Mouse (Mus musculus): Measurements from ENCODE around the gene Nup107. TPM values are rescaled to one million over a fixed set of nuclear protein-coding genes. Genes with fewer than 3 reads are reported as not detected.

The Nup107 gene
- polyA plus RNA-seq, 1 experiment, result 134 TPM

- no peak overlapping the region for H3K9ac ChIP-seq (ENCODE audit: low read depth, poor library complexity, severe bottlenecking)
- no peaks in the 10 kb centered on the region for H3K4me1 ChIP-seq (ENCODE audit: control insufficient read depth, insufficient read depth, low read length)
- H3K36me3 ChIP-seq (ENCODE audit: control insufficient read depth, insufficient read depth, low read length, poor library complexity, severe bottlenecking), result no peaks in the 10 kb centered on the region; the same call in 1 of the 2 replicates
- TF ChIP-seq EP300 (IDR thresholded peaks at IDR 0.05; ENCODE audit: insufficient read depth, low read depth, low read length) (no peak), POLR2A (IDR thresholded peaks at IDR 0.05; ENCODE audit: insufficient read depth, low read length) (no peak), CTCF (IDR thresholded peaks at IDR 0.05; ENCODE audit: low read depth, low read length) (no peak)
- H3K27me3 ChIP-seq (ENCODE audit: control insufficient read depth, insufficient read depth, low read length, poor library complexity, severe bottlenecking), result no peaks in the 10 kb centered on the region
- H3K4me3 ChIP-seq (ENCODE audit: low read depth, low read length), result no peak overlapping the region
- no peak overlapping the region for H3K27ac ChIP-seq (ENCODE audit: insufficient read depth, low read length)
- no peaks in the 10 kb centered on the region for H3K9me3 ChIP-seq (replicated peaks; ENCODE audit: control insufficient read depth, insufficient read depth, low read length, poor library complexity, severe bottlenecking)
Measured at GRCm38 (mm10) chr10:117836354-117836753, 43.8 kb upstream of the Nup107 start.

GRCm38 (mm10) chr10:117835453-117835852 lies 42.9 kb upstream of the Nup107 start:
- Histone ChIP-seq H3K27ac (ENCODE audit: insufficient read depth, low read length) (no peak overlapping the region), H3K9ac (ENCODE audit: low read depth, poor library complexity, severe bottlenecking) (no peak overlapping the region), H3K4me3 (ENCODE audit: low read depth, low read length) (no peak overlapping the region), H3K27me3 (ENCODE audit: control insufficient read depth, insufficient read depth, low read length, poor library complexity, severe bottlenecking) (no peaks in the 10 kb centered on the region), H3K9me3 (replicated peaks; ENCODE audit: control insufficient read depth, insufficient read depth, low read length, poor library complexity, severe bottlenecking) (no peaks in the 10 kb centered on the region), H3K36me3 (ENCODE audit: control insufficient read depth, insufficient read depth, low read length, poor library complexity, severe bottlenecking) (no peaks in the 10 kb centered on the region), H3K4me1 (ENCODE audit: control insufficient read depth, insufficient read depth, low read length) (no peaks in the 10 kb centered on the region)
- no peak for TF ChIP-seq POLR2A (IDR thresholded peaks at IDR 0.05; ENCODE audit: insufficient read depth, low read length)

- H3K27ac ChIP-seq (ENCODE audit: insufficient read depth, low read length), result no peak overlapping the region
- no peaks in the 10 kb centered on the region for H3K9me3 ChIP-seq (replicated peaks; ENCODE audit: control insufficient read depth, insufficient read depth, low read length, poor library complexity, severe bottlenecking)
- no peaks in the 10 kb centered on the region for H3K36me3 ChIP-seq (ENCODE audit: control insufficient read depth, insufficient read depth, low read length, poor library complexity, severe bottlenecking)
- H3K9ac ChIP-seq (ENCODE audit: low read depth, poor library complexity, severe bottlenecking), result no peak overlapping the region
- TF ChIP-seq EP300 (IDR thresholded peaks at IDR 0.05; ENCODE audit: insufficient read depth, low read depth, low read length) (no peak), CTCF (IDR thresholded peaks at IDR 0.05; ENCODE audit: low read depth, low read length) (no peak), POLR2A (IDR thresholded peaks at IDR 0.05; ENCODE audit: insufficient read depth, low read length) (no peak)
- H3K4me3 ChIP-seq (ENCODE audit: low read depth, low read length), result no peak overlapping the region
- no peaks in the 10 kb centered on the region for H3K27me3 ChIP-seq (ENCODE audit: control insufficient read depth, insufficient read depth, low read length, poor library complexity, severe bottlenecking)
- H3K4me1 ChIP-seq (ENCODE audit: control insufficient read depth, insufficient read depth, low read length), result peaks cover 1% of the 10 kb centered on the region
Measured at GRCm38 (mm10) chr10:117830797-117831196, 38.3 kb upstream of the Nup107 start.

- H3K9me3 ChIP-seq (replicated peaks; ENCODE audit: control insufficient read depth, insufficient read depth, low read length, poor library complexity, severe bottlenecking), result no peaks in the 10 kb centered on the region
- peaks cover 1% of the 10 kb centered on the region for H3K4me1 ChIP-seq (ENCODE audit: control insufficient read depth, insufficient read depth, low read length)
- H3K27ac ChIP-seq (ENCODE audit: insufficient read depth, low read length), result no peak overlapping the region
- H3K36me3 ChIP-seq (ENCODE audit: control insufficient read depth, insufficient read depth, low read length, poor library complexity, severe bottlenecking), result peaks cover under 1% of the 10 kb centered on the region; the same call in 1 of the 2 replicates
- no peak for TF ChIP-seq EP300 (IDR thresholded peaks at IDR 0.05; ENCODE audit: insufficient read depth, low read depth, low read length)
- TF ChIP-seq CTCF (IDR thresholded peaks at IDR 0.05; ENCODE audit: low read depth, low read length), result no peak
- no peak for TF ChIP-seq POLR2A (IDR thresholded peaks at IDR 0.05; ENCODE audit: insufficient read depth, low read length)
- H3K27me3 ChIP-seq (ENCODE audit: control insufficient read depth, insufficient read depth, low read length, poor library complexity, severe bottlenecking), result no peaks in the 10 kb centered on the region
- no peak overlapping the region for H3K9ac ChIP-seq (ENCODE audit: low read depth, poor library complexity, severe bottlenecking)
- H3K4me3 ChIP-seq (ENCODE audit: low read depth, low read length), result no peak overlapping the region
Measured at GRCm38 (mm10) chr10:117829472-117830155, 37.1 kb upstream of the Nup107 start.

- Histone ChIP-seq H3K9ac (ENCODE audit: low read depth, poor library complexity, severe bottlenecking) (no peak overlapping the region), H3K9me3 (replicated peaks; ENCODE audit: control insufficient read depth, insufficient read depth, low read length, poor library complexity, severe bottlenecking) (no peaks in the 10 kb centered on the region), H3K27me3 (ENCODE audit: control insufficient read depth, insufficient read depth, low read length, poor library complexity, severe bottlenecking) (no peaks in the 10 kb centered on the region), H3K27ac (ENCODE audit: insufficient read depth, low read length) (no peak overlapping the region), H3K36me3 (ENCODE audit: control insufficient read depth, insufficient read depth, low read length, poor library complexity, severe bottlenecking) (peaks cover 4% of the 10 kb centered on the region; the same call in 1 of the 2 replicates), H3K4me3 (ENCODE audit: low read depth, low read length) (no peak overlapping the region), H3K4me1 (ENCODE audit: control insufficient read depth, insufficient read depth, low read length) (peaks cover 1% of the 10 kb centered on the region)
- TF ChIP-seq POLR2A (IDR thresholded peaks at IDR 0.05; ENCODE audit: insufficient read depth, low read length) (no peak), EP300 (IDR thresholded peaks at IDR 0.05; ENCODE audit: insufficient read depth, low read depth, low read length) (no peak), CTCF (IDR thresholded peaks at IDR 0.05; ENCODE audit: low read depth, low read length) (no peak)
Measured at GRCm38 (mm10) chr10:117829022-117829421, 36.5 kb upstream of the Nup107 start.

- Histone ChIP-seq H3K27ac (ENCODE audit: insufficient read depth, low read length) (no peak overlapping the region), H3K27me3 (ENCODE audit: control insufficient read depth, insufficient read depth, low read length, poor library complexity, severe bottlenecking) (no peaks in the 10 kb centered on the region), H3K36me3 (ENCODE audit: control insufficient read depth, insufficient read depth, low read length, poor library complexity, severe bottlenecking) (peaks cover 5% of the 10 kb centered on the region), H3K9ac (ENCODE audit: low read depth, poor library complexity, severe bottlenecking) (no peak overlapping the region), H3K4me3 (ENCODE audit: low read depth, low read length) (no peak overlapping the region), H3K9me3 (replicated peaks; ENCODE audit: control insufficient read depth, insufficient read depth, low read length, poor library complexity, severe bottlenecking) (no peaks in the 10 kb centered on the region), H3K4me1 (ENCODE audit: control insufficient read depth, insufficient read depth, low read length) (peaks cover 1% of the 10 kb centered on the region)
- TF ChIP-seq EP300 (IDR thresholded peaks at IDR 0.05; ENCODE audit: insufficient read depth, low read depth, low read length) (no peak), POLR2A (IDR thresholded peaks at IDR 0.05; ENCODE audit: insufficient read depth, low read length) (no peak), CTCF (IDR thresholded peaks at IDR 0.05; ENCODE audit: low read depth, low read length) (no peak)
Measured at GRCm38 (mm10) chr10:117828536-117828935, 36.0 kb upstream of the Nup107 start.
